Mouse (Mus musculus): Measurements from ENCODE around the gene Capn13.
"Not testable (repeated sequence)": the region's sequence is repeated elsewhere in the genome, so short reads cannot be mapped to it uniquely, and the experiment has no call there.

The Capn13 gene

DNA sequence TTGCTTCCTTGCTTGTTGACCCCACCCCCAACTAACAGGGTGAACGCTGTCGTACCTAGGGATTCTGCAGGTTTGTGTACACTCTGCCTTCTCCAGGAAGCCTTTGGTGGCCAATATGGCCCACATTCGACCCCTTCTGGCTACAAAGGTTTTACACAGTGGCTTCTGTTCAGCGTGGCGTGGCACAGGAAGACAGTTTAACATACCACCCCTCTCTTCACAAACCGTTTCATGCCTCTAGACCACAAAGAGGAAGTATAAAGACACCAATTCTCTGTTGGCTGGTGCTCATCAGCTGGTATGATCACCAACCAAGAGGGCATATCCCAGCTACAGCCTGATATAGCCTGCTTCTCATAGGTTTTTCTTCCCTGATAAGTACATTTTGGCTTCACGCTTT is 126.9 kb downstream of the Capn13 start:
- DNase-seq (ENCODE audit: low spot score): no peak

DNA sequence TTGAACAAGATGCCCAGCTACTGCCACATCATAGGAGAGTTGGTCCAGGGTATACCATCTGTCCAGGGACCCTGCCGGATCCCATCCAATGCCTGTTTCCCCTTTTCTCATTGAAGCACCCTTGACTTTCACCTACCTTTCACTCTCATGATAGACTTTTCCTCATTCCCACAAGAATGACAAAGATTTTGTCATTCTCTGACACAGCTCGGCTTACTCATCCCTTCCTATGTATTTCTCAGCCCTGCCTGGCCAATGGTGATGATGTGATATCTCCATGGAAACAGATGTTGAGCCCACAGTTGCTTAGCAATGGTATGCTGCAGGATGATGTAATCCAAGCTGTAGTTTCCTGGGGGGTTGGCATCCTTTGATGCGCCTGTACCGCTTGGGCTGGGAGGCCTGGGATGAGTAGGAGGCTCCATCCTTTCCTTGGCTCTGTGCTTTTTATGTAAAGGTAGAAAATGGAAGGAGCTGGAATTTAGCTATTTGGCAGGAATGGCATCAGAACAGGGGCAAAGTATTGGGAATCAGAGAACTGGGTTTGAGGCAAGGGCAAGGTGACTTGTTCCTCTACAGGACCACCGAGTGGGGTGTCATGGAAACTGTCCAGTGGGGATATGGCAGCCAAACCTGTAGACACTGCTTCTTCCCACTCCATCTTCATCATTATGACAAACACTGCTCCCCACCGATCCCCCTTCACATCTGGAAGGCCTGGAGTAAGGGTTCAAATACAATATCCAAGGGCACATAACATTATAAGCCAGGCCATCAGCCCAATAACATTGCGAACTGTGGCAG is 128.7 kb downstream of the Capn13 start:
- peak; percentile 71 for DNase-seq (ENCODE audit: low spot score)

DNA sequence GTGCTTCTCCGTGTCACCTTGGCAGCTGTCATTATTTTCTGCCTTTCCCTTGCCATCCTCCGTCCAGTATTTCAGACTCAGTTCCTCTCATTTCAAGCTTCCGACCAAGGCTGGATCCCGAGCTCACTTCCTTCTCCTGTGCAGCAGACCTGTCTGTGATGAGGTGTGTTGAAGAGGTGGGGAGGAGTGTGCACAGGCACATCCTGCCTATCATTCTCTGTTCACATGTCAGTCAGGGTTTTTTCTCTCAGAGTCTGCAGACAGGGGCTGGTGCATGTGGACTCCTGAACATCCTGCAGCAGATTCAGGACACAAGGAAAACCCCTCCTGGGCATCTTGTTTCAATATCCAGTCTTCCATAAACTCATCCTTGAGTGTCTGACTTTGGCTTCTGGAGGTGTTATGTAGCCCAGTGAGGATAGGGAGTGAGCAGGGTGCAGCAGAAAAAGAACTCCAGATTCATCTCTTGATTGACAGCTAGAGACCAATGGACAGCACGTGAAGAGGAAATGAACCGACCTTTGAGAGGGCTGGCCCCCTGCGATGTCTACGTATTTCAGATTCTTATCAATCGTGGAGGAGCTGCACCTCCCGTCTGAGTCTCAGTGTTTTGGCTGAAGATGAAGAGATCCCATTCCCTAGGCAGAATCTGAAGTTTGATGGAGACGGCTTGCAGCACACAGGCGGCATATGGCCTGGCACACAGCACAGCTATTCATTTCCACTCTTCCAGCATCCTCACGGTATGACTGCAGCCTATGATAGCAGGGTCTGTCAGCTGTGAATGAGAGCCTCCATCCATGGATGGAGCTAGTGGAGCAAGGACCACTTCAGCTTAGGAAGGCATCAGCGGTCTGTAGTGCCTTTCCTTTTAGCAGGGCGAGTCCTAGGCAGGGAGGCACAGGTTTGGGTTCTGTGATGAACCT is 129.5 kb downstream of the Capn13 start:
- no peak for DNase-seq (ENCODE audit: low spot score)

DNA sequence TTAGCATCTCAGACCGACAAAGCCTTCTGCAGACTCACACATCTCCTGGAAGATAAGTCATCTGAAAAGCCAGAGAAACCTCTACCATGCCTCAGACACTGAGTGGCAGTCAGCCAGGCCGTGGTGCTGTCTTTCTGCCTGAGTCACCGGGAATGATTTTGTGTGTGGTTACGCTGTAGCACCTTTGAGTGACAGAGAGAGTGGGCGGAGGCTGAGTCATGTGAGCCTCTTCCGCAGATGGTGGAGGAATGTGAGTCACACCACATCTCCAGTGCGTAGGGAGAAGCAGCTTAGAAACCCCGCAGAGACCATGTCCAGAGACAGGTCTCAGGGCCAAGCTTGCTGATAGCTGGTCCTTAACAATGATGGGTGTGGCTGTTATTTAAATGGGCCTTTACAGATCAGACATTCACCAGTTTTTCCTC is 137.6 kb downstream of the Capn13 start:
- peak; percentile 51 for DNase-seq (ENCODE audit: low spot score)

DNA sequence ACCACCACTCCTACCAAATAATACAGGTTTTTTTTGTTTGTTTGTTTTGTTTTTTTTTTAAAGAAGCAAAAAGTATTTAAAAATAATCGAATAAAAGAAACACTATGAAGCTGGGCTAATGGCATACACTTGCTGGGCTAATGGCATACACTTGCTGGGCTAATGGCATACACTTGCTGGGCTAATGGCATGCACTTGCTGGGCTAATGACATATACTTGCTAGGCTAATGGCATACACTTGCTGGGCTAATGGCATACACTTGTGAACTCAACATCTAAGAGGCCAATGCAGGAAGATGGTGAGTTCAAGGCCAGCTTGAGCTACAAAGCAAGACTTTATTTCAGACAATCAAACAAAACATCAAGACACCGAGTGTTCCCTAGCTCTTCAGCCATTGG is 138.1 kb downstream of the Capn13 start:
- no peak for DNase-seq (ENCODE audit: low spot score)

DNA sequence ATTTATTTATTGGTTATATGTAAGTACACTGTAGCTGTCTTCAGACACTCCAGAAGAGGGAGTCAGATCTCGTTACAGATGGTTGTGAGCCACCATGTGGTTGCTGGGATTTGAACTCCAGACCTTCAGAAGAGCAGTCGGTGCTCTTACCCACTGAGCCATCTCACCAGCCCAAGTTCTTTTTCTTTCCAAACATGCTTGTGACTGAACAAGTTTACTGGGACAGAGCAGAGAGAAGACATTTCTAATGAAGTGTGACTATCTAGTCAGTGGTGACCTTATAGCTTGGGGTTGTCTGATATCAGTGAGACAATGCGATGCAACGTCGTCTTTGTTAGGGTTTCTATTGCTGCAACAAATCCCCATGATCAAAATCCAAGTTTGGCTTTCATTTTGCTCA is 141.4 kb downstream of the Capn13 start:
- DNase-seq (ENCODE audit: low spot score): not testable (repeated sequence)

DNA sequence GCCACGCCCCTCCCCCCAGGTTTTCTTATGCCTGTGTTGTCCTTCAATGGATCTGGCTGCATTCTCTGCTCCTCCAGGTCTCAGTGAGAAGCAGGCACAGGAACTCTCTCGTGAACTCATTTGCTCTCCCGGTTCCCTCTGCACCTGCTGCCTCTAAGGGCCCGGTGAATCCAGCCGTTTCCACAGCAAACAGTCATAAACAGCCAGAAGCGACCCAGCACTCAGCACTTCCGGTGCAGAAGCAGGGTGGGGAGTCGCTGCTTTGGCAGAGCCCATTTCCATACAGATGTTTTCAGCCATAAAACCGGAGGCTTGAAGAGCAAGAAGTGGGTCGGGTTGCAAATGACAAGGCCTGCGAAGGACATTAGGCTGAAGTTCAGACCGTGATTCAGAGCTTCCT is 142.0 kb downstream of the Capn13 start:
- no peak for DNase-seq (ENCODE audit: low spot score)
